Mouse (Mus musculus): ENCODE results near the gene Palm2. TPM values are rescaled to one million over a fixed set of nuclear protein-coding genes. Genes with fewer than 3 reads are reported as not detected.

Gene Palm2
- polyA plus RNA-seq, 1 experiment: not detected

- TF ChIP-seq POLR2A (IDR thresholded peaks at IDR 0.05; ENCODE audit: borderline replicate concordance, control insufficient read depth, low read depth, low read length): no peak
- TF ChIP-seq CTCF (IDR thresholded peaks at IDR 0.05; ENCODE audit: control insufficient read depth, insufficient read depth, low read length): no peak
- 32% methylated on average over 24 of the region's 24 CpGs for WGBS
- Histone ChIP-seq H3K27ac (ENCODE audit: control insufficient read depth, insufficient read depth, low read depth, low read length, poor library complexity) (no peak overlapping the region), H3K4me3 (replicated peaks; ENCODE audit: control insufficient read depth, low read depth, low read length) (no peak overlapping the region), H3K4me1 (ENCODE audit: control insufficient read depth, insufficient read depth, low read length) (no peaks in the 10 kb centered on the region)
Measured at GRCm38 (mm10) chr4:57637636-57638386, 203.8 kb downstream of the Palm2 start.

GRCm38 (mm10) chr4:57638941-57639340 lies 204.9 kb downstream of the Palm2 start:
- H3K27ac ChIP-seq (ENCODE audit: control insufficient read depth, insufficient read depth, low read depth, low read length, poor library complexity): no peak overlapping the region
- no peaks in the 10 kb centered on the region for H3K4me1 ChIP-seq (ENCODE audit: control insufficient read depth, insufficient read depth, low read length)
- no peak overlapping the region for H3K4me3 ChIP-seq (replicated peaks; ENCODE audit: control insufficient read depth, low read depth, low read length)
- WGBS: 81% methylated on average over 9 of the region's 9 CpGs
- TF ChIP-seq POLR2A (IDR thresholded peaks at IDR 0.05; ENCODE audit: borderline replicate concordance, control insufficient read depth, low read depth, low read length): no peak
- TF ChIP-seq CTCF (IDR thresholded peaks at IDR 0.05; ENCODE audit: control insufficient read depth, insufficient read depth, low read length): no peak

GRCm38 (mm10) chr4:57640222-57640621 lies 206.2 kb downstream of the Palm2 start:
- TF ChIP-seq CTCF (IDR thresholded peaks at IDR 0.05; ENCODE audit: control insufficient read depth, insufficient read depth, low read length): no peak
- TF ChIP-seq POLR2A (IDR thresholded peaks at IDR 0.05; ENCODE audit: borderline replicate concordance, control insufficient read depth, low read depth, low read length): no peak
- Histone ChIP-seq H3K4me1 (ENCODE audit: control insufficient read depth, insufficient read depth, low read length) (no peaks in the 10 kb centered on the region), H3K27ac (ENCODE audit: control insufficient read depth, insufficient read depth, low read depth, low read length, poor library complexity) (no peak overlapping the region), H3K4me3 (replicated peaks; ENCODE audit: control insufficient read depth, low read depth, low read length) (no peak overlapping the region)
- 5% methylated on average over 7 of the region's 7 CpGs for WGBS

DNA sequence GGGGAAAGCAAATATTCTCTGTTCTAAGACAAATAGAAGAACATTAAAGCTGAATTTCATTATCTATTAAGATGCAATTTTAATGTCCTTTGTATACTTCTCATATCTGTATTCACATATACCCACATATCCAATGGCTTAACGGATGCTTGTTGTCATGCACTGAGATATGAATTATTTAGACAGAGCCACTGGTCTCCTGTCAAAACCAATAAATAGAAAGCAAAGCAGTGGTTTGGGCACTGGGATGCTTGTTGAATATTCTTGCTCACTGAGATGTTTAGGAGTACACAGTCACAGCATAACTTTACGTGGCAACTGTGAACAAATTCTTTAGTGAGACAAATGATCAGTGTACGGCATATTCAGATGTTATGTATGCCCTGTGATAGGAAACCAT lies 206.9 kb downstream of the Palm2 start:
- Histone ChIP-seq H3K27ac (ENCODE audit: control insufficient read depth, insufficient read depth, low read depth, low read length, poor library complexity) (no peak overlapping the region), H3K4me1 (ENCODE audit: control insufficient read depth, insufficient read depth, low read length) (no peaks in the 10 kb centered on the region), H3K4me3 (replicated peaks; ENCODE audit: control insufficient read depth, low read depth, low read length) (no peak overlapping the region)
- 81% methylated on average over 3 of the region's 3 CpGs for WGBS
- no peak for TF ChIP-seq POLR2A (IDR thresholded peaks at IDR 0.05; ENCODE audit: borderline replicate concordance, control insufficient read depth, low read depth, low read length)
- TF ChIP-seq CTCF (IDR thresholded peaks at IDR 0.05; ENCODE audit: control insufficient read depth, insufficient read depth, low read length): no peak

- WGBS: 53% methylated on average over 1 of the region's 1 CpGs
- TF ChIP-seq CTCF (IDR thresholded peaks at IDR 0.05; ENCODE audit: control insufficient read depth, insufficient read depth, low read length) (no peak), POLR2A (IDR thresholded peaks at IDR 0.05; ENCODE audit: borderline replicate concordance, control insufficient read depth, low read depth, low read length) (no peak)
- no peak overlapping the region for H3K27ac ChIP-seq (ENCODE audit: control insufficient read depth, insufficient read depth, low read depth, low read length, poor library complexity)
- H3K4me1 ChIP-seq (ENCODE audit: control insufficient read depth, insufficient read depth, low read length): no peaks in the 10 kb centered on the region
- no peak overlapping the region for H3K4me3 ChIP-seq (replicated peaks; ENCODE audit: control insufficient read depth, low read depth, low read length)
Measured at GRCm38 (mm10) chr4:57650994-57651393, 216.9 kb downstream of the Palm2 start.

GRCm38 (mm10) chr4:57651547-57651946 lies 217.5 kb downstream of the Palm2 start:
- Histone ChIP-seq H3K27ac (ENCODE audit: control insufficient read depth, insufficient read depth, low read depth, low read length, poor library complexity) (no peak overlapping the region), H3K4me3 (replicated peaks; ENCODE audit: control insufficient read depth, low read depth, low read length) (no peak overlapping the region), H3K4me1 (ENCODE audit: control insufficient read depth, insufficient read depth, low read length) (no peaks in the 10 kb centered on the region)
- WGBS: 84% methylated on average over 8 of the region's 8 CpGs
- no peak for TF ChIP-seq POLR2A (IDR thresholded peaks at IDR 0.05; ENCODE audit: borderline replicate concordance, control insufficient read depth, low read depth, low read length)
- no peak for TF ChIP-seq CTCF (IDR thresholded peaks at IDR 0.05; ENCODE audit: control insufficient read depth, insufficient read depth, low read length)

DNA sequence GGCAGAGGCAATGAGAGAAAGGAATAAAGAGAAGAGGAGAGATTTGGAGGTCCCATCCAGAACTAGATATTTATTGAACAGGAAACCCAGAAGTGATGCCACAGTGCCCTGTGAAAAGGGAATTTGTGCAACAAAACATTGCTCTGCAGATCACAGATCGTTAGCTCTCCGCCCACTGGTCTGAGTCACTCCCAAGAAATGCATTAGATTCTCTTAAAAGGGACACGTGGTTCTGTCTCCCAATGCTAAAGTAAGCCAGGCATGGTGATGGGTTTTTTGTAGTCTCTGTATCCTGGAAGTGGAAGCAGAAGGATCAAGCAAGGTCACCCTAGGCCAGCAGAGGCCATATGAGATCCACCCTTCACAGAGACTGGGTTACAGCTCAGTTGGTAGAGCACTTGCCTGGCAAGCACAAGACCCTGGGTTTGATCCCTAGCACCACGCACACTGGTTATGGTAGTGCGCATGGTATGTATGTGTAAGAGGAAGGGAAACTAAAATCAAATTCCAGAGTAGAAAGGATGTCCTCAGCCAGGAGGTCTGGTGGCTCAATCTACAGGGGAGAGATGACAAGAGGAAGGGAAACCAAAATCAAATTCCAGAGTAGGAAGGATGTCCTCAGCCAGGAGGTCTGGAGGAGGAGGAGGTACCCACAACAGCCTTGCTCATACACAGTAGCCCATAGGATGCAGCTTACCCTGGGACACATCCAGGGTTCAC lies 218.3 kb downstream of the Palm2 start:
- 69% methylated on average over 5 of the region's 5 CpGs for WGBS

DNA sequence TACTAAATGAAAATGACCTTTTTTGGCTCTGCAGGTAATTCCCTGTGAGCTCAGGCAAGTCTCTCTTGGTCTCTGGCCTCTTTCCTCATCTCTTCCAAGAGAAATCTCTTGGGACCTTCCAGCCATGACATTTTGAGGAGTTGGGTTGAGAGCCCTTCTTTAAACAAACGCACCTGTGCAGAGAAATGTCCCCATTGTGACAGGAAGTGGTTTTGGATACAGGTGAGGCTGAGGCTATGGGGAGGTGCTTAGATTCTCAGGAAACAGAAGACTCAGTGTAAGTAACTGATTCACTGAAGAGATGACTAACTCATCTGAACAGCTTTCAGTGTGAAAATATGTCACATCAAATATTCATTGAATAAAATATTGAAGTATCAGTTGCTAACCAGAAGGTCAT lies 221.9 kb downstream of the Palm2 start:
- TF ChIP-seq POLR2A (IDR thresholded peaks at IDR 0.05; ENCODE audit: borderline replicate concordance, control insufficient read depth, low read depth, low read length): no peak
- no peak for TF ChIP-seq CTCF (IDR thresholded peaks at IDR 0.05; ENCODE audit: control insufficient read depth, insufficient read depth, low read length)
- H3K4me3 ChIP-seq (replicated peaks; ENCODE audit: control insufficient read depth, low read depth, low read length): no peak overlapping the region
- 38% methylated on average over 1 of the region's 1 CpGs for WGBS
- H3K4me1 ChIP-seq (ENCODE audit: control insufficient read depth, insufficient read depth, low read length): no peaks in the 10 kb centered on the region
- H3K27ac ChIP-seq (ENCODE audit: control insufficient read depth, insufficient read depth, low read depth, low read length, poor library complexity): no peak overlapping the region

More for the DNA sequence above, 218.3 kb downstream of the Palm2 start:
- no peak for TF ChIP-seq CTCF (IDR thresholded peaks at IDR 0.05; ENCODE audit: control insufficient read depth, insufficient read depth, low read length)
- TF ChIP-seq POLR2A (IDR thresholded peaks at IDR 0.05; ENCODE audit: borderline replicate concordance, control insufficient read depth, low read depth, low read length): no peak
- H3K4me3 ChIP-seq (replicated peaks; ENCODE audit: control insufficient read depth, low read depth, low read length): no peak overlapping the region
- H3K27ac ChIP-seq (ENCODE audit: control insufficient read depth, insufficient read depth, low read depth, low read length, poor library complexity): no peak overlapping the region
- no peaks in the 10 kb centered on the region for H3K4me1 ChIP-seq (ENCODE audit: control insufficient read depth, insufficient read depth, low read length)
